Mouse (Mus musculus): Measurements from ENCODE around the gene Mrc2.

Mrc2 gene
- long read RNA-seq, experiment 1, partial matches to known transcripts: 2 of 2 reads
- long read RNA-seq, experiment 1, other reads (novel, unspliced or antisense): 0 of 2 reads
- long read RNA-seq, experiment 2, full-length matches to known transcripts: 1 of 4 reads
- long read RNA-seq, experiment 2, partial matches to known transcripts: 3 of 4 reads
- long read RNA-seq, experiment 2, other reads (novel, unspliced or antisense): 0 of 4 reads

DNA sequence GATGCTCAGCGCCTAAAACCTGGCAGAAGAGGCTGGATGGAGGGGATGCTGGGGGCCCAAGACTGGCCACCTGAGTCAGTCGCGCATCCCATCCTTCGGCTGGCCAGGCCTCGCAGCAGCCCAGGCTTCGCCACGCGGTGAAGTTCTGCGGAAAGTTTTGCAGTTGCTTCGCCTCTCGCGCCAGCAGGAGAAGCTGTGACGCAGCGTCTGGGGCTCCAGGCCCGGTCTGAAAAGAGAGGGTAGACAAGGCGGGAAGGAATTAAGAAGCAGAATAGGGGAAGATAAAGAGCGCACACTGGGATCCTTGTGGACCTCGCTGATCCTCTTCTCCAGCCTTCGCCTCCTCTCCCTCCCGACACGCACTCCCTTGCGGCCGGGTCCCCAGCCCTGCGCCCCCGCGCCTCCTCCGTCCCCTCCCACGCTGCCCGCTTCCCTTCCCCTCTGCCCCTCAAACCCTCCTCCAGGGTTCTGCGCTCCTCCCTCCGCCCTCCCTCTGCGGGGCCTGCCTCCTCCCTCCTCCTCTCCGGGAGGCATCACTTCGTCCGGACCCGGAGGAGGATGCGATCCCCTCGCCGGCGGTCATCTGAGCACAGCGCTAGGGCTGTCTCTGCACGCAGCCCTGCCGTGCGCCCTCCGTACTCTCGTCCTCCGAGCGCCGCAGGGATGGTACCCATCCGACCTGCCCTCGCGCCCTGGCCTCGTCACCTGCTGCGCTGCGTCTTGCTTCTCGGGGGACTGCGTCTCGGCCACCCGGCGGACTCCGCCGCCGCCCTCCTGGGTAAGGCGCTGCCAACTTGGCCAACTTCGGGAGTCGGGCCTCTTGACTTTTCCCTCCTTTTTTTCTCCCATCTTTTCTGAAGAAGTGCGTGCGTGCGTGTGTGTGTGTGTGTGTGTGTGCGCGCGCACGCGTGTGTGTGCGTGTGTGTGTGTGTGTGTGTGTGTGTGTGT, at the start of gene Mrc2:
Gene Mrc2, plus strand, starts transcription at position 520 of the 948 bp plus-strand sequence.
- intact Hi-C loops (cut with DNase I): no loop called here

DNA sequence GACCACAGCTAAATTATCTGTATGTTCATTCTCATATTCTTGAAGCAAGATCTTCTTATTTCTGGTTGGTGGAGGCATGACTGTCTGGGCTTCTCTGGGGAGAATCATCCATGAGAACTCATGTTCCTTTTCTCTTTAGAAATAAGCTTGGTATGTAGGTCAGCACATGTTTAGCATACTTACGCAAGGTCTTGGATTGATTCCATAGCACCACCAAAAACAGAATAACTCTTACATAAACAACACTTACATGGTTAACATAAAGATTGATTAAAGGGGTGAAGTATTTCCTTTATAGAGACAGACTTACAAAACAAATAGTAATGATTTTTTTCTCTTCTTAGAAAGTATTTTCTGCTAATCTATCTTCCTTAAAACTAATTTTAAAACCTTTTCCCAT, 46.1 kb upstream of the Mrc2 start:
- intact Hi-C loops (cut with DNase I): no loop called here

DNA sequence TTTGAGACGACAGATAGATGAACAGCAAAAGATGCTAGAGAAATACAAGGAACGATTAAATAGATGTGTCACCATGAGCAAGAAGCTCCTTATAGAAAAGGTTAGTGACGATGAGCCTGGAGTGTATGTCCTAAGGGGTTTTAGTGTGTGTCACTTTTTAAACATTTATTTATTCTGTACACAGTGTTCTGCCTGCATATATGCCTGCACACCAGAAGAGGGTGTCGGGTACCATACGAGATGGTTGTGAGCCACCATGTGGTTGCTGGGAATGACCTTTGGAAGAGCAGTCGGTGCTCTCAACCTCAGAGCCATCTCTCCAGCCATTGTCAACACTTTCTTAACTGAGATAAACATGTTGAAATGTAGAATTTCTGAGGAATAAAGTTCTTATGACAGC, 45.7 kb upstream of the Mrc2 start:
- intact Hi-C loops (cut with DNase I): no loop called here

DNA sequence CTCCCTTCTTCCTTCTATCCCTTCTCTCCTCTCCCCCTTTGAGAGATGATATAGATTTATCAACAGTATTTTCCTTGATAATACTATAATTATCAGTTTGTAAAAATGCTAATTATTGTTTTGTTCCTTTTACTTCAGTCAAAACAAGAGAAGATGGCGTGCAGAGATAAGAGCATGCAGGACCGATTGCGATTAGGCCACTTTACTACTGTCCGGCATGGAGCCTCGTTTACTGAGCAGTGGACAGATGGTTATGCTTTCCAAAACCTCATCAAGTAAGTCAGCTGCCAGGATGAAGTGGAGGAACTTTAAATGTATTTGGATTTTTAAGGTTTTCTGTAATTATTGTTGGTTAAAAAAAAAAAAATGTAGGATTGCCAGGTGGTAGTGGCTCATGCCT, 45.1 kb upstream of the Mrc2 start:
- intact Hi-C loops (cut with DNase I): no loop called here

DNA sequence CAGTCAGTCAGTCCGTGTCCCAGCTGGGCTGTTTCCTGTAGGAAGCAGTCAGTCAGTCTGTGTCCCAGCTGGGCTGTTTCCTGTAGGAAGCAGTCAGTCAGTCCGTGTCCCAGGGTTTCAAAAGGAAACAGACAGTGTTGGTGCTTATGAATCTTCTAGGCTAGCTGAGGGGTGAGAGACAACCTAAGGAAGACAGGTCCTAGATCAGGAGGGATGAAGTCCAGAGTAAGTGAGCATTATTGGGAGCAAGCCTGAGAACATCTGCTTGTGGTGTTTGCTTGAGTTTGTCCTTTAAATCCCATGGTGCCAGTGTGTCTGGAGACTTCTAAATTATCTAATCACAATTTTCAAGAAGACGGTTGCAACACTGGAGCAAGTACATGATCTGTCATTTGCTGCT, 32.7 kb upstream of the Mrc2 start:
- intact Hi-C loops (cut with DNase I): no loop called here

DNA sequence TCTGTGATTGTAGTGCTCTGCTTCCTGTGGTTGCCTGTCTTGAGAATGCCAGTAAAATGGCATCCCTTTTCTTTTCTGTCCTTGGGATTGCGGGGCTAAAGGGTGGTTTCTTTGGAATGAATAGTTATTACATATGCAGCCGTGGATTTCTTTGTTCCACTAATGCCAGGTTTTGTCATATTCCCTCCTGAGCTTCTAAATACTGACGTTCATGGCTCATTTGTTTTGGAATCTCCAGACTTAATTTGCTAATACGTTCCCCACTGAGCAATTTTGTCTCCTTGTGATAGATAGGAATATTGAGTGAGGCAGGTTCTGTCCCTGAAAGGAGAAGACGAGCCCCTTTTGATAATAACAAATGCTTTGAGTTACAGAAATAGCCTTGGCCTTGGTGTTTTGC, 31.3 kb upstream of the Mrc2 start:
- intact Hi-C loops (cut with DNase I): no loop called here

DNA sequence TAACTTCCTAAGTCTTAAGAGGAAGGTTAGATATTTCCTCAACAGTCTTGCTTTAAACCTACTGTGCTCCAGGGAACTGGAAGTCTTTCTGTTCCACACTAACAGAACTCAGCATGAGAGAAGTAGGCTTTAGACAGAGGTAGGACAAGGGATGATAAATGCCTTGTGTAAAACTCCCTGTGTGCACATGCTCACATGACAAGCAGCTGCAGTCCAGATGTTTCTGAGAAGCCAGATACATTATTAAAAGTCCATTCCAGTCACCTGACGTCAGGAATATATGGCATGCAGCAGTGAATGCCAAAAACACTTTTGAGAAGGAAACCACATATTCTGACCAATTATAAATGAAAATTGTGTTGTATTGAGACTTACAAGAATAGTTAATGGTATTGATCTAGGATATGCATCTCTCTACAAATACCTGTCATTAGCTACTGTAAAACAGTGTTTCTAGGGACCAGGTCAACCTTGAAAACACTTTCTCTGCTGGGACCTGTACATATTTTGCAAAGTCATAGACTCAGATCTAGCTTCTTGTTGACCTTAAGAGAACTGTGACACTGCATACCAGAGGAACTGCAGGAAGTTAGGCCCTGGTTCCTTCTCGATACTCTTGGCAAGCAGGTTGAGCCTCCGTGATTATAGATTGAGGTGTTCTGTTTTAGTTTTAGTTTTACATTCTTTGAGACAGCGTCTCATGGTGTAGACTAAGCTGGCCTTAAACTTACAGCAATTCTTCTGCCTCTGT, 30.7 kb upstream of the Mrc2 start:
- intact Hi-C loops (cut with DNase I): no loop called here

DNA sequence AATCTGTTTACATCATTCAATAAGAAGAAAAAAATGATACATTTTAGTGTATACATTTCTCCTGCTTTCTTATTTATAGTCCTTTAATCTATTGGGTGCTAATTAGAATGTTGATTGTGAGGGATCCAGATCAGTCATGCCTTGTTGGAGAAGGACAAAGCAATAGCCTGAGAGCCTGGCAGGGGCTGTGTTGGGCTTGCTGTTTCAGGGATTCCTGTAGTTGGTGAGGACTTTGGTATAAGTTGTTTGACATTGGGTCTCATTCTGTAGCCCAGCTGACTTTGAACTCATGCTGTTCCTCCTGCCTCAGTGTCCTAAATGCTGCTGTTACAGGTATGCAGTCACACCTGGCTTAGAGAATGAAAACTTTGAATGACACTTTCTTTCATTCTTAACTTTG, 27.9 kb upstream of the Mrc2 start:
- intact Hi-C loops (cut with DNase I): no loop called here

DNA sequence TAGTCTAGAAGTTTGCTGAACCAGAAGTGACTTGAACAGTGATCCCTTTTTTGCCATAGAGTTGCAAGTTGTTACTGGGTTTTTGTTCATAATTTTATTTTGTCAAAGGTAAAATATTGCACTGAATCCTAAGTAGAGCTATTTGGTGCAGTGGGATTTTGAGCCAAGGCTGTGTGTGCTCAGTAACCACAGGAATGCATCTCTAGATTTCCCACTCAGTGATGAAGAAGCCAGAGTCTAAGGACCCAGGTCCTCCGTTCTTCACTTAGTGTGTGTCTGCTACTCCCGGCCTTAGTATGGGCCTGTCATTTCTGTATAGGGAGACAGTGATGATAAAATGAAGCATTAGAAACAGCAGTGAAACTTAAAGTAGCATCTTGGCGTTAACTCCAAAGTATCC, 27.5 kb upstream of the Mrc2 start:
- intact Hi-C loops (cut with DNase I): no loop called here

DNA sequence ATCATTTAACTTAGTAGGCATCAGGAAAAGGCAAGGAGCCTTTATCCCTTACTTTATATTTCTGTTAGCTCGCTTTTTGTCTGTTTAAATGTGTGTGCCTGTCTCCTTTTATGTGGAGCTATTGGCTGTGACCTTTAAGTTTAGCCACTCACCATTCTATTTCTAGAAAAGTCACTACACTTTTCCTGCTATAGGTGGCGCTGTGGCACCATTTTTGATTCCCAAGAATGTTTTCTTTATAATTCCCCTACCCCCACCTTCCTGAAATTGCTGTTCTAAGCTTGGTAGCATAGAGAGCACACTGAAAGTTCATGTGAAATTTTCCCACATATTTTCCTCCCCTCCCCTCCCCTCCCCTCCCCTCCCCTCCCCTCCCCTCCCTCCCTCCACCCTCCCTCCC, 22.3 kb upstream of the Mrc2 start:
- intact Hi-C loops (cut with DNase I): no loop called here

DNA sequence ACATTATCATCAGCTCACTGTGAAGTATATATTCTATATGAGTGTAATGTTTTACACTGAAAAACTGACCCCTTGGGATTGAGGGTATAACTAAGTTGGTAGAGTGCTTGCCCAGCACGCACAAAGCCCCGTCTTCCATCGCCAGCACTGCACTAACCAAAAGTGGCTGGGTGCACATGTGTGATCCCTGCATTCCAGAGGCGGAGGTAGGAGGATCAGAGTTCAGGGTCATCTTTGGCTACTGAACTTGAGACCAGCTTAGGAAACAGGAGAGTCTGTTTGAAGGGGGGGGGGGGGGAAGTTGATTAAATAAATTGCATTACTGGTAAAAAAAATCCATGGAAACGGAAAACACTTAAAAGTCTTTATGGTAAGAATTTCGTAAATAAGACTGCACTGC, 12.0 kb upstream of the Mrc2 start:
- intact Hi-C loops (cut with DNase I): no loop called here

DNA sequence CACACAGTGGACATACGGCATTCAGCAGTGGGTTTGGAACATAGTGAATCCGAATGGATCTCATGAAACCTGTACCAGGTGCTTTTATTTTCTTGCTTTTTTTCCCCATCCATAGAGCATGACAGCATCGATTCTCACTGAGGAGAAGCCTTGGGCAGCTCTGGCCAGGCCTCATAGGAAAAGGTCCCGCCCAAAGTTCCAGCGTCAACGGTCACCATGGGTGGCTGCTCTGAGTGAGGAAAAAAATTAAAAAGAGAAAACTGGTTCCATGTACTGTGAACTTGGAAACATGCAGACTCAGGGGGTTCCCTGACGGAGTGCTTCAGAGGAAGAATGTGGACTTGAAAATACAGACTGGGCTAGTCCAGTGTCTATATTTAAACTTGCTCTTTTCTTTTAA, 11.2 kb upstream of the Mrc2 start:
- intact Hi-C loops (cut with DNase I): no loop called here

DNA sequence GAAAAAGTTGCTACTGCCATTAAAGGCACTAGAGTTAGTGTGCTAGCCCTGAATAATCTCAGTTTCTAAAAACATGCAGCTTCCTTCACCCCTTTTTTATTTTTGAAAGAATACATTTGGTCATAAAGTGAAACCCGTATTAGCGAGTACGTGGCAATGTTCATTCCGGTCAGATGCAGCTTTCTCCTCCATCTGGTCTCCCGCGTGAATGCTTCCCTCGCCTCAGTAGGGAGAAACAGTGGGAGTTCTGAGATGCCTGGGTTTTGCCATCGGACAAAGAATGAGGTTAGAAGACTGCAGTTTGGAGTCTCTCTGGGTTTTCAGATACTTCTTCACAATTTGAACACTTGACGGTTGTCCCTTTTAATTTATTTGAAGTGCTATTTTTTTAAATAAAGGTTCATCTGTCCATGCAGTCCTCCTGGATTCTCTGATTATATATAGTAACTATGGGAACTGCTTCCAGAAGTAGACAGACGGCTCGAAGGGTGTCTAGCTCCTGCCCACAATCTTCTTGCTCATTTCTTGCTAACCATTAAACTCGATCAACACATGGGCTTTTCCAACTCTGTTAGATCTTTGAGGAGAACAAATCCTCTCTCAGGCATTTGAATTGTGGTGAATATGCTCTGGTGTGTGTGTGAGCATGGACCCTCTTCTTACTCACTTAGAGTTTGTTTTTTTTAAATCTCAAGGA, 10.5 kb upstream of the Mrc2 start:
- intact Hi-C loops (cut with DNase I): no loop called here

DNA sequence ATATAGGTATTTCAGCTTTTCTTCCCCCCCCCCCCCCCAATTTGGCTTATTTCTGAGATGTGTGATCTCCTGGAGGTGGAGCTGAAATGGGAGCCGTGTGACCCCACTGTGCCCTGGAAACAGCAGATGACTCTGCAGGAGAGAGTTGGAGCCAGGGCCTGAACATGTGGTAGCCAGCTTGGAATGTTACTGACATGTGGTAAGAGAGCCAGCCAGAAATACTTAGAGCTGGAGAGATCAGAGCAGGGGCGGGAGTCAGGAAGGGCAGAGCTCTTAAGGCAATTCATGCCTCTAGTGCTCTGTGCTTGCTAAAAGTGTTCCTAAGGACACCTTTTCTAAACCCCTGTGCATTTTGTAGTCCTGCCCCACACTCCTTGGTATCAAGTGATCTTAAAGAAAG, 10.0 kb upstream of the Mrc2 start:
- intact Hi-C loops (cut with DNase I): no loop called here

DNA sequence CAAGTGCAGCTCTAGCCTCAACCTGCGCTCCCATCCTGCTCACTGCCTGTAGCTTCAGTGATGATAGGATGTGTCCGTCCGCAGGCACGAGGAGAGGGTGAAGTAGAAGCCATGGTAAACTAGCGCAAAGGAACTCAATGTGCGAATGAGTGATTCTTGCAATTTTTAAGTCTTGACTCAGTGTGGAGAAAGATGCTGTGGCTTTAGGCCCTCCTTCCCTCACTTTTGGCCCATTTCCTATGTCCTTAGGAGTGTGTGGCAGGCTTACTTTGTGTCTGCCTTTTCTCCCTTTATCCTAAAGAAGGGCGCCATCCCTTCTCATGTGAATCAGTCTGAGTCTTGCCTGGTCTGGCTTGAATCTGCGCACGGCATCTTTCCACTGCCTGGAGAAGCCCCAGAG, 9.4 kb upstream of the Mrc2 start:
- intact Hi-C loops (cut with DNase I): no loop called here

DNA sequence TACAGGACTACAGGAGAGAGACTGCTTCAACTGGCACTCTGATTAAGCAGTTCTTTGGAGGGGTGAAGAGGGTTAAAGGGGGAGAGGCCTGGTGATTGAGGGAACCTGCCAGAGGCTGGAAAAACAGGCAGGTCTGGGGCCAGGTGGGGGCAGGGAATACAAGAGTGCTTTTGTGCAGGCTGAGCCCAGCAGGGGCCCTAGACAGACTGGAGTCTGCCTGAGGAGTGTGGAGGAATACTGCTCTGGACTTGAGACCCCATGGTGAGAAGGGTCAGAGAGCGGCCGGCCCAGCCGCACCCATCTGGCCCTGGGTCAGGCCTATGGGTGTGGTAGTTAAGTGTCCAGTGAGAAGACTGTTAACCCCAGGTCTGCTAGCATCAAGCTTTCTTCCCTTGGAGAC, 6.7 kb upstream of the Mrc2 start:
- intact Hi-C loops (cut with DNase I): no loop called here

DNA sequence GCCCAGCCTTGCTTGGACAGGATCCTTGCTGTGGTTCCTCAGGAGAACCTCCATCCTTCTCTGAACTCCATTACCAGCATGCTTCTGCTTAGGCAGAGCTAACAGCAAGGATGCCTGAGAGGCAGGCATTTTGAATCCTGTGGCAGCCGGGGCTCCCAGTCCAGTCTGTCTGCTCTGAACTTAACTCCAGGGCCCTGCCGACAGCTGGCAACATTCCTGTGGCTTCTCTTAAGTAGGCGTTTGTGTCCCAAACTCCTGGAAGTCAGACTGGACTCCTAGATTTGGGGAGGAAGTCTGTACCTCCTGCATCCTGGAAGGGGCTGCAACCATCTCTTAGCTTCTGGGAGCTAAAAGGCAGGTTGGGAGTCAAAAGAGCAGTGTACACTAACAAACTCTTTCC, 3.0 kb upstream of the Mrc2 start:
- intact Hi-C loops (cut with DNase I): no loop called here

DNA sequence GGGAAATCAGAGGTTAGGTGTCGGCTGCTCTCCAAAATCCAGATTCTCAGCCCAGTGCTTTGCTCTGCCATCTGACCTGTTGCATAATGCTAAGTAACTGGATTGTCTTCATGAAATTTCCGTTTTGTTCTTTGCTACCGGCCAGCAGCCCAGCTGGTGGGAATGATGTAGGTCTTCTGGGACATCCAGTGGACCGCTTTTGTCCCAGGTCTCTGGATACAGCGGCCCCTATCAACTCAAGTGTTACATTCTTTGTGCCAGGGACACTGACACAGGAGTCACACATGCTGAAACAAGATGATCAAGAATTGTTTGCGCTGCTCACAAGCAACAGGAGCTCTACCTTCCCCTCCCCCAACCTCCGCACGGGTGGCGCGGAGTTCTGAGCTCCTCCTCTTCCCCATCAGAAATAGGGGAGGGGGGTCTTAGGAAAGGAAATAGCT, 741 bp upstream of the Mrc2 start:
- intact Hi-C loops (cut with DNase I): no loop called here

DNA sequence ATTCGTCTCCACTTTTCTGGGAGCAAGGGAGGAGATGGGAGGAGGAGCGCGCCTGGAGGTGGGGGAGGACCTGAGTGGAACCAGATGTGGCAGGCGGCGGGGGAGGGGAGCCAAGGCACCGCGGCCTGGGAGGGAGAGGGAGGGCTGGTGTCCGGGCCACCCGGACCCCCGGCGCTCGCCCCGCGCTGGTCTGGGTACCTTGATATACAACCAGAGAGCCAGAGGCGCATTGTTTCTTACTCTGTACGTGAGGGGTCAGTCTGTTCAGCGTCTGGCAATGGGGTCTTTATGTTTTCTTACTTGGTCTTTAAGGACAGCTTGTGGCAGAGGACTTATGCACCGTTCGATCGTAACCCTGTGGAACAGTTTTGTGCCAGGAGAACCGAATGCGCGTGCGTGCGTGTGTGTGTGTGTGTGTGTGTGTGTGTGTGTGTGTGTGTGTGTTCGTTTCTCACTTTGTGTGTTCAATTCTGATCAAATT, 698 bp downstream of the Mrc2 start:
- intact Hi-C loops (cut with DNase I): no loop called here

DNA sequence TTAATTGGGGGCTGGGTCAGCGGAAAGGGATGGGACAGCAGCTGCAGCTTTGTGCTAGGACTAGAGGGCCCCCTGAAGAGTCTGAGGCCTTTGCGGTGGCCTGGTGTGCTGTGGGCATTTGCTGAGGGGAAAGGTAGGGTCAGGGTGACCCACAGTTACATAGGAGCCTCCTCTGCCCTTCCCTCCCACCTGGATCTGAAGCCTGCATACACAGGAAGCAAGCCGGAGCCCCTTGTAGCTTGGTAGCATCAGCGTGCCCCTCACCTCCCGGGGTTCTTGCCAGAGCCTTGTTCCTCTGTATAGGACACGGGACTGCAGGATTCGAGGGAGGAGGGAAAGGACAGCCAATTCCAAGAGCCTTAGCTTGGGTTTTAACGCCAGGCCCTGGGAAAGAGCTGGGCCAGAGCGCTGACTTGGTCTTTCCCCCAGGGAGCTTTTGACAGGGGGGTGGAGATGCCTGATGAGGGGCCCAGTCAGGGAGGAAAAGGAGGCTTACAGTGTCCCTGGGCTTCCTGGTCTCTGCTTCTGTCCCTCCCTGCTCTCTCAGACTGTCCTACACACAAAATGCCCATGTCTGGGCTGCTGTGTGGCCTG, 1.6 kb downstream of the Mrc2 start:
- intact Hi-C loops (cut with DNase I): no loop called here

DNA sequence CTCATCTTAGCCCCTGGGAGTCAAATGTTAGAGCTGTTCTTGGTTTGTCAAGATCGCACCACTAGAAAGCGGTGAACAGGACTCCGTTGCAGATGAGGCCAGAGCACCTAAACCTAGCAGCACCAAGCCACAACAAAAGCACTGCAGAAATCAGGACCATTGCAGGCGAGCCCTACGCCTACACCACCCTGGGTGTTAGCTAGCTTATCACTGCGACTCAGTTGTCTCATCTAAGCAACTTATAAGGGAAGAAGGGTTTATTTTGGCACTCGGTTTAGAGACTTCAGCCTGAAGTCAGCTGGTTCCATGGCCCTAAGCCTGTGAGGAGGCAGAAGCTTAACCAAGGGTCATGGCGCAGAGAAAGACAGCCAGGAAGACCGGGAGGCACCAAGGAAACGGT, 3.6 kb downstream of the Mrc2 start:
- intact Hi-C loops (cut with DNase I): no loop called here

Data from adrenal gland (tissue).